8 mouse cellular contexts compared by ENCODE assay signal in genomic region chr4:154499701-154500523, GRCm38 (mm10).
DNase-seq lines count a peak whose midpoint lies in the region; ATAC-seq and TF ChIP-seq lines count a peak whose summit lies in the region.

No protein-coding gene starts in this region.

- H3K9ac ChIP-seq in embryonic facial prominence, embryonic 12.5 days: 0 out of 2 replicates have a peak overlapping the region, but pooled peaks have one; percentile 12
- H3K9ac ChIP-seq in intestine, embryonic 16.5 days (ENCODE audit: low read depth, low read length): peak overlapping the region; percentile 57

- peak; percentile 92 for DNase-seq in brain, adult 2 months (ENCODE audit: low read depth, low spot score)
- DNase-seq in heart, adult 11 months: peak; percentile 98
- peak; percentile 63 to 79 for DNase-seq in left cerebral cortex, adult 2 months (ENCODE audit: extremely low spot score in 1 of 2, low spot score in 2 of 2)
- DNase-seq in lung, postnatal 10 days: peak; percentile 86
- peak; percentile 92 to 93 for DNase-seq in right cerebral cortex, postnatal 10 days (ENCODE audit: low spot score in 2 of 2)

- TF ChIP-seq CTCF in left cerebral cortex, adult 2 months (IDR thresholded peaks at IDR 0.05): peak; percentile 23

- H3K4me1 ChIP-seq in embryonic facial prominence, embryonic 12.5 days: peaks cover 63% of the 10 kb centered on the region
- peaks cover 74% of the 10 kb centered on the region for H3K4me1 ChIP-seq in intestine, embryonic 16.5 days (ENCODE audit: control insufficient read depth, insufficient read depth, low read length)

- peak overlapping the region; percentile 20; the same call in 1 of the 2 replicates for H3K4me2 ChIP-seq in embryonic facial prominence, embryonic 12.5 days (replicated peaks)
- H3K4me2 ChIP-seq in intestine, embryonic 16.5 days (ENCODE audit: low read depth, low read length): peak overlapping the region; percentile 56

- 27% methylated on average over 29 of the region's 29 CpGs for WGBS in embryonic facial prominence, embryonic 12.5 days
- WGBS in intestine, embryonic 16.5 days: 25% methylated on average over 29 of the region's 29 CpGs

- H3K27me3 ChIP-seq in embryonic facial prominence, embryonic 12.5 days: peaks cover 32% of the 10 kb centered on the region
- no peaks in the 10 kb centered on the region for H3K27me3 ChIP-seq in intestine, embryonic 16.5 days (replicated peaks; ENCODE audit: control insufficient read depth, insufficient read depth, low read length)

- no peak overlapping the region for H3K4me3 ChIP-seq in embryonic facial prominence, embryonic 12.5 days
- peak overlapping the region; percentile 28 for H3K4me3 ChIP-seq in intestine, embryonic 16.5 days (ENCODE audit: low read length)
- H3K4me3 ChIP-seq in left cerebral cortex, adult 2 months: 0 out of 2 replicates have a peak overlapping the region, but pooled peaks have one; percentile 0

- intact Hi-C loops in left cerebral cortex, adult 2 months (cut with DNase I): no loop called here

- no peaks in the 10 kb centered on the region for H3K9me3 ChIP-seq in embryonic facial prominence, embryonic 12.5 days
- no peaks in the 10 kb centered on the region for H3K9me3 ChIP-seq in intestine, embryonic 16.5 days (ENCODE audit: control insufficient read depth, low read length)

- peak overlapping the region; percentile 71 for H3K27ac ChIP-seq in embryonic facial prominence, embryonic 12.5 days
- H3K27ac ChIP-seq in intestine, embryonic 16.5 days (ENCODE audit: low read length): peak overlapping the region; percentile 82
- no peak overlapping the region for H3K27ac ChIP-seq in left cerebral cortex, adult 2 months

- H3K36me3 ChIP-seq in embryonic facial prominence, embryonic 12.5 days: no peaks in the 10 kb centered on the region
- H3K36me3 ChIP-seq in intestine, embryonic 16.5 days (ENCODE audit: control insufficient read depth, insufficient read depth, low read length): no peaks in the 10 kb centered on the region

- no peak for ATAC-seq in embryonic facial prominence, embryonic 12.5 days (ENCODE audit: insufficient number of reproducible peaks, insufficient read depth, low FRiP score, low TSS enrichment)
- ATAC-seq in intestine, embryonic 16.5 days: peak; percentile 54
- ATAC-seq in erythroblast, adult 5-6 weeks (replicated peaks; ENCODE audit: low FRiP score, poor library complexity, severe bottlenecking): no peak
